Mouse (Mus musculus): ENCODE data around the gene Hecw2. TPM values are rescaled to one million over a fixed set of nuclear protein-coding genes. Genes with fewer than 3 reads are reported as not detected.

Gene Hecw2
- total and polyA plus RNA-seq, 3 experiments = 1.6 to 18.8 (median 11.9) TPM

GRCm38 (mm10) chr1:53855732-53856131, 339.2 kb downstream of the Hecw2 start:
- intact Hi-C loops (cut with DNase I) = no loop called here
- H3K4me1 ChIP-seq (ENCODE audit: control insufficient read depth, insufficient read depth, low read length) = peaks cover 10% of the 10 kb centered on the region
- TF ChIP-seq CTCF (IDR thresholded peaks at IDR 0.05) (no peak), EP300 (IDR thresholded peaks at IDR 0.05; ENCODE audit: insufficient read depth, low read depth, low read length) (no peak), POLR2A (IDR thresholded peaks at IDR 0.05; ENCODE audit: insufficient read depth, low read depth, low read length) (no peak)
- DNase-seq = no peak
- no peak overlapping the region for H3K9ac ChIP-seq (ENCODE audit: low read depth, low read length)
- H3K36me3 ChIP-seq (ENCODE audit: control insufficient read depth, insufficient read depth, low read length) = peaks cover 31% of the 10 kb centered on the region
- H3K79me2 ChIP-seq (replicated peaks; ENCODE audit: control insufficient read depth, insufficient read depth, low read length) = no peaks in the 10 kb centered on the region
- H3K27ac ChIP-seq = 0 out of 2 replicates have a peak overlapping the region, but pooled peaks have one; percentile 0
- H3K4me3 ChIP-seq = no peak overlapping the region
- no peaks in the 10 kb centered on the region for H3K27me3 ChIP-seq (ENCODE audit: control insufficient read depth, insufficient read depth, low read length)
- 83% methylated on average over 7 of the region's 7 CpGs for WGBS

DNA sequence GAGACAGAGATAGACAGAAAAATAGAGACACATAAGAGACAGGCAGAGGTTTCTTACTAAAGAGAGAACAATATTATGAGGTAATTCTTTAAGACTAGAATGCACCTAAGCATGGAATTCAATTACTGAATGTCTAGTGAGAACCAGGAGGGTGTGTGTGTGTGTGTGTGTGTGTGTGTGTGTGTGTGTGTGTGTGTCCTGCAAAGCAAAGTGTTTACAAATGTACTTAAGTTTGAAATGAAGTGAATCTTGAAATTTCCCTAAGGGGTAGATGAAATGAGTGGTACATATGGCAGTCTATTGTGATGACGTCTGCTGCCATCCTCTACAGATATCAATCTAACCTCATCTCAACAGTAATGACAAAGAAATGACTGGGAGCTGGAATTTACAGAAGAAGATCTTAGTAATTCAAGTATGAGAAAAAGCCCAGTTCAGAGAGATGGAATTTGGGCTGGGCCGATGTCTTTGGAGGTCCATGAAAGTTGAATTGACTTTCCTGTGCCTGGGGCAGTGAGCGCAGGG, 342.8 kb downstream of the Hecw2 start:
- TF ChIP-seq EP300 (IDR thresholded peaks at IDR 0.05; ENCODE audit: insufficient read depth, low read depth, low read length) (no peak), CTCF (IDR thresholded peaks at IDR 0.05) (no peak), POLR2A (IDR thresholded peaks at IDR 0.05; ENCODE audit: insufficient read depth, low read depth, low read length) (no peak)
- peaks cover 33% of the 10 kb centered on the region for H3K36me3 ChIP-seq (ENCODE audit: control insufficient read depth, insufficient read depth, low read length)
- WGBS = 82% methylated on average over 3 of the region's 3 CpGs
- H3K4me3 ChIP-seq = no peak overlapping the region
- no peaks in the 10 kb centered on the region for H3K79me2 ChIP-seq (replicated peaks; ENCODE audit: control insufficient read depth, insufficient read depth, low read length)
- no peak for DNase-seq
- intact Hi-C loops (cut with DNase I) = no loop called here
- no peaks in the 10 kb centered on the region for H3K27me3 ChIP-seq (ENCODE audit: control insufficient read depth, insufficient read depth, low read length)
- peak overlapping the region; percentile 36 for H3K27ac ChIP-seq
- H3K4me1 ChIP-seq (ENCODE audit: control insufficient read depth, insufficient read depth, low read length) = peaks cover 14% of the 10 kb centered on the region
- no peak overlapping the region for H3K9ac ChIP-seq (ENCODE audit: low read depth, low read length)

GRCm38 (mm10) chr1:53851334-53851733, 343.6 kb downstream of the Hecw2 start:
- peak overlapping the region; percentile 67 for H3K27ac ChIP-seq

GRCm38 (mm10) chr1:53850891-53851290, 344.1 kb downstream of the Hecw2 start:
- Histone ChIP-seq H3K79me2 (replicated peaks; ENCODE audit: control insufficient read depth, insufficient read depth, low read length) (no peaks in the 10 kb centered on the region), H3K9ac (ENCODE audit: low read depth, low read length) (0 out of 2 replicates have a peak overlapping the region, but pooled peaks have one; percentile 33), H3K27ac (peak overlapping the region; percentile 67), H3K27me3 (ENCODE audit: control insufficient read depth, insufficient read depth, low read length) (no peaks in the 10 kb centered on the region), H3K36me3 (ENCODE audit: control insufficient read depth, insufficient read depth, low read length) (peaks cover 29% of the 10 kb centered on the region), H3K4me1 (ENCODE audit: control insufficient read depth, insufficient read depth, low read length) (peaks cover 13% of the 10 kb centered on the region), H3K4me3 (no peak overlapping the region)
- TF ChIP-seq CTCF (IDR thresholded peaks at IDR 0.05) (no peak), EP300 (IDR thresholded peaks at IDR 0.05; ENCODE audit: insufficient read depth, low read depth, low read length) (no peak), POLR2A (IDR thresholded peaks at IDR 0.05; ENCODE audit: insufficient read depth, low read depth, low read length) (no peak)
- DNase-seq = peak; percentile 40 to 62
- intact Hi-C loops (cut with DNase I) = loop anchor here (2.0 kb wide), 1 partner anchor 32 kb away; no protein-coding TSS in a partner anchor
- WGBS = 52% methylated on average over 6 of the region's 6 CpGs

More at GRCm38 (mm10) chr1:53851334-53851733, 343.6 kb downstream of the Hecw2 start:
- DNase-seq = peak in 1 of 2 experiments; percentile 73
- H3K4me3 ChIP-seq = no peak overlapping the region
- peaks cover 13% of the 10 kb centered on the region for H3K4me1 ChIP-seq (ENCODE audit: control insufficient read depth, insufficient read depth, low read length)
- no peak overlapping the region for H3K9ac ChIP-seq (ENCODE audit: low read depth, low read length)
- H3K36me3 ChIP-seq (ENCODE audit: control insufficient read depth, insufficient read depth, low read length) = peaks cover 31% of the 10 kb centered on the region
- intact Hi-C loops (cut with DNase I) = loop anchor here (2.0 kb wide), 1 partner anchor 33 kb away; no protein-coding TSS in a partner anchor
- 50% methylated on average over 8 of the region's 8 CpGs for WGBS
- H3K27me3 ChIP-seq (ENCODE audit: control insufficient read depth, insufficient read depth, low read length) = no peaks in the 10 kb centered on the region
- TF ChIP-seq POLR2A (IDR thresholded peaks at IDR 0.05; ENCODE audit: insufficient read depth, low read depth, low read length) = no peak
- TF ChIP-seq EP300 (IDR thresholded peaks at IDR 0.05; ENCODE audit: insufficient read depth, low read depth, low read length) = peak; percentile 82
- no peak for TF ChIP-seq CTCF (IDR thresholded peaks at IDR 0.05)
- H3K79me2 ChIP-seq (replicated peaks; ENCODE audit: control insufficient read depth, insufficient read depth, low read length) = no peaks in the 10 kb centered on the region

GRCm38 (mm10) chr1:53846665-53847237, 348.2 kb downstream of the Hecw2 start:
- no peak for DNase-seq
- 62% methylated on average over 2 of the region's 2 CpGs for whole genome bisulfite sequencing
- Histone ChIP-seq H3K9ac (ENCODE audit: low read depth, low read length) (no peak overlapping the region), H3K4me3 (no peak overlapping the region), H3K27ac (no peak overlapping the region), H3K4me1 (ENCODE audit: control insufficient read depth, insufficient read depth, low read length) (peaks cover 9% of the 10 kb centered on the region), H3K36me3 (ENCODE audit: control insufficient read depth, insufficient read depth, low read length) (peaks cover 17% of the 10 kb centered on the region), H3K79me2 (replicated peaks; ENCODE audit: control insufficient read depth, insufficient read depth, low read length) (no peaks in the 10 kb centered on the region), H3K27me3 (ENCODE audit: control insufficient read depth, insufficient read depth, low read length) (no peaks in the 10 kb centered on the region)
- intact Hi-C loops (cut with DNase I) = no loop called here
- TF ChIP-seq EP300 (IDR thresholded peaks at IDR 0.05; ENCODE audit: insufficient read depth, low read depth, low read length) = no peak
- TF ChIP-seq CTCF (IDR thresholded peaks at IDR 0.05) = no peak
- TF ChIP-seq POLR2A (IDR thresholded peaks at IDR 0.05; ENCODE audit: insufficient read depth, low read depth, low read length) = no peak

DNA sequence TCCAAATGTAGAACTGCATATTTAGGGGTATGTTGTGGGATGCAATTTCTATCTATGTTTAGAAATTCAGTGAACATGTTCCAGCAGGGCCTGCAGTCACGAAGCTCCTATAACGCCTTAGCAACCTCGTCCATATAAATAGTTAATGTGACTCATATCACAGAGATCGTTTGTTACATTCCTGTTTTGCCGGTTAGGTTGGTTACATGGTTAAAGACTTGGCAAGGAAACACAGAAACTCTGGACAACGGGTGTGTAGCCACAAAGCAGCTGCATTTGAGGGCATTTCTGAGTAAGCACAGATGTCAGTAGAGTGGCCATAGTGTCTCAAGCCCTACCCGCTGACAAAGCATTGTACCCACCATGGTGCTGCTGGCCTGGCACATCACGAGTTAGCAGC, 349.1 kb downstream of the Hecw2 start:
- 63% methylated on average over 8 of the region's 8 CpGs for WGBS
- peak overlapping the region; percentile 33 for H3K27ac ChIP-seq
- intact Hi-C loops (cut with DNase I) = no loop called here

More for the DNA sequence above, 349.1 kb downstream of the Hecw2 start:
- Histone ChIP-seq H3K9ac (ENCODE audit: low read depth, low read length) (no peak overlapping the region), H3K27me3 (ENCODE audit: control insufficient read depth, insufficient read depth, low read length) (no peaks in the 10 kb centered on the region), H3K4me1 (ENCODE audit: control insufficient read depth, insufficient read depth, low read length) (peaks cover 8% of the 10 kb centered on the region), H3K79me2 (replicated peaks; ENCODE audit: control insufficient read depth, insufficient read depth, low read length) (no peaks in the 10 kb centered on the region), H3K36me3 (ENCODE audit: control insufficient read depth, insufficient read depth, low read length) (peaks cover 11% of the 10 kb centered on the region), H3K4me3 (no peak overlapping the region)
- peak in 1 of 2 experiments; percentile 22 for DNase-seq
- TF ChIP-seq CTCF (IDR thresholded peaks at IDR 0.05) (no peak), POLR2A (IDR thresholded peaks at IDR 0.05; ENCODE audit: insufficient read depth, low read depth, low read length) (no peak), EP300 (IDR thresholded peaks at IDR 0.05; ENCODE audit: insufficient read depth, low read depth, low read length) (no peak)
